Mouse (Mus musculus): ENCODE measurements at regions not wholly inside any gene's neighbourhood (a gene's known extent, or its start where the extent isn't known, plus 50 kb on each side); places are given as distances from the start of the nearest gene placed in this dataset.

GRCm38 (mm10) chr14:80244640-80245302 lies 260.9 kb downstream of the Olfm4 start:
- no peak for DNase-seq (ENCODE audit: low read depth, low spot score)

GRCm38 (mm10) chr14:80247575-80247974 lies 263.7 kb downstream of the Olfm4 start:
- no peak for DNase-seq (ENCODE audit: low read depth, low spot score)

- no peak for DNase-seq (ENCODE audit: low read depth, low spot score)
These were observed 266.0 kb downstream of the Olfm4 start for GRCm38 (mm10) chr14:80249882-80250281.

- peak; percentile 21 for DNase-seq (ENCODE audit: low read depth, low spot score)
These were observed 273.2 kb downstream of the Olfm4 start for GRCm38 (mm10) chr14:80257086-80257485.

GRCm38 (mm10) chr14:80263173-80263572 lies 279.3 kb downstream of the Olfm4 start:
- DNase-seq (ENCODE audit: low read depth, low spot score): no peak

GRCm38 (mm10) chr14:80265081-80265480 lies 281.2 kb downstream of the Olfm4 start:
- DNase-seq (ENCODE audit: low read depth, low spot score): no peak

GRCm38 (mm10) chr14:80269179-80269951 lies 285.5 kb downstream of the Olfm4 start:
- peak; percentile 64 for DNase-seq (ENCODE audit: low read depth, low spot score)

- no peak for DNase-seq (ENCODE audit: low read depth, low spot score)
These were observed 286.2 kb downstream of the Olfm4 start for GRCm38 (mm10) chr14:80270063-80270462.

- no peak for DNase-seq (ENCODE audit: low read depth, low spot score)
These were observed 296.3 kb downstream of the Olfm4 start for GRCm38 (mm10) chr14:80280188-80280587.

GRCm38 (mm10) chr14:80283726-80284125 lies 299.8 kb downstream of the Olfm4 start:
- DNase-seq (ENCODE audit: low read depth, low spot score): no peak

GRCm38 (mm10) chr14:80291360-80291759 lies 307.5 kb downstream of the Olfm4 start:
- no peak for DNase-seq (ENCODE audit: low read depth, low spot score)

GRCm38 (mm10) chr14:80293378-80293777 lies 309.5 kb downstream of the Olfm4 start:
- DNase-seq (ENCODE audit: low read depth, low spot score): no peak

- no peak for DNase-seq (ENCODE audit: low read depth, low spot score)
These were observed 345.8 kb downstream of the Olfm4 start for GRCm38 (mm10) chr14:80329651-80330050.

GRCm38 (mm10) chr14:80362024-80362622 lies 378.2 kb downstream of the Olfm4 start:
- DNase-seq (ENCODE audit: low read depth, low spot score): no peak

GRCm38 (mm10) chr14:80369448-80370153 lies 385.7 kb downstream of the Olfm4 start:
- no peak for DNase-seq (ENCODE audit: low read depth, low spot score)

- no peak for DNase-seq (ENCODE audit: low read depth, low spot score)
These were observed 390.4 kb downstream of the Olfm4 start for GRCm38 (mm10) chr14:80374290-80374689.

GRCm38 (mm10) chr14:80377064-80377463 lies 393.2 kb downstream of the Olfm4 start:
- DNase-seq (ENCODE audit: low read depth, low spot score): no peak

GRCm38 (mm10) chr14:80391418-80391817 lies 407.5 kb downstream of the Olfm4 start:
- DNase-seq (ENCODE audit: low read depth, low spot score): no peak

- no peak for DNase-seq (ENCODE audit: low read depth, low spot score)
These were observed 424.4 kb downstream of the Olfm4 start for GRCm38 (mm10) chr14:80408317-80408716.

GRCm38 (mm10) chr14:80418810-80419325 lies 435.0 kb downstream of the Olfm4 start:
- DNase-seq (ENCODE audit: low read depth, low spot score): no peak

- no peak for DNase-seq (ENCODE audit: low read depth, low spot score)
These were observed 459.9 kb downstream of the Olfm4 start for GRCm38 (mm10) chr14:80443820-80444219.

- no peak for DNase-seq (ENCODE audit: low read depth, low spot score)
These were observed 487.6 kb downstream of the Olfm4 start for GRCm38 (mm10) chr14:80471470-80471869.
